Mouse (Mus musculus) heart, postnatal 0 days (tissue): ENCODE data around the gene BC052040. TPM values are rescaled to one million over a fixed set of nuclear protein-coding genes. Genes with fewer than 3 reads are reported as not detected.

Source experiments
- ATAC-seq: fragments of 200-750 bp; cut with Nextera tagmentation; 2 replicates; pipeline ENCODE4 v1.8.0; 2017; ENCODE audit warnings: low read depth, moderate number of reproducible peaks, moderate library complexity; ENCODE audit not compliant: insufficient read depth
- DNase-seq: peaks from one replicate; pipeline ENCODE4 v3.0.0-alpha.2; 2016; ENCODE audit warnings: low spot score
- H3K27ac ChIP-seq: fragments of 300-500 bp; sonication (generic); 2 replicates; pipeline ENCODE4 v1.5.1; 2014; ENCODE audit warnings: low read depth, mild to moderate bottlenecking
- H3K27me3 ChIP-seq: fragments of 300-500 bp; sonication (generic); 2 replicates; pipeline ENCODE4 v1.6.1; 2014; ENCODE audit warnings: low read length, mixed read lengths; ENCODE audit not compliant: control insufficient read depth, insufficient read depth
- H3K36me3 ChIP-seq: fragments of 300-500 bp; sonication (generic); replicated peaks from 2 replicates; pipeline ENCODE4 v1.6.1; 2014; ENCODE audit warnings: low read length, mixed read lengths; ENCODE audit not compliant: control insufficient read depth, insufficient read depth
- H3K4me1 ChIP-seq: fragments of 300-500 bp; sonication (generic); 2 replicates; pipeline ENCODE4 v1.6.1; 2014; ENCODE audit warnings: antibody characterized with exemption; ENCODE audit not compliant: control insufficient read depth, insufficient read depth
- H3K4me2 ChIP-seq: fragments of 300-500 bp; sonication (generic); 2 replicates; pipeline ENCODE4 v1.6.1; 2014; ENCODE audit warnings: low read depth, mild to moderate bottlenecking, low read length, moderate library complexity
- H3K4me3 ChIP-seq: fragments of 300-500 bp; sonication (generic); 2 replicates; pipeline ENCODE4 v1.5.1; 2014; ENCODE audit warnings: low read depth, low read length
- H3K9ac ChIP-seq: fragments of 300-500 bp; sonication (generic); replicated peaks from 2 replicates; pipeline ENCODE4 v1.6.1; 2014; ENCODE audit warnings: low read depth, low read length, mixed read lengths
- H3K9me3 ChIP-seq: fragments of 300-500 bp; sonication (generic); replicated peaks from 2 replicates; pipeline ENCODE4 v1.6.1; 2016; ENCODE audit warnings: low read length; ENCODE audit not compliant: control insufficient read depth
- CTCF ChIP-seq: IDR thresholded peaks from 2 replicates; pipeline ENCODE4 v1.5.1; 2016; ENCODE audit warnings: antibody characterized with exemption, control low read depth, low read depth
- EP300 ChIP-seq: IDR thresholded peaks from 2 replicates; pipeline ENCODE4 v1.6.1; 2016; ENCODE audit warnings: antibody characterized with exemption, low read depth
- WGBS: fragments of 180-500 bp; shearing (Covaris S2); extraction: QIAGEN DNeasy Blood & Tissue Kit; methylation state at CpG from one replicate; pipeline ENCODE4 v1.1.7; 2014; 5-methylcytosine and 5-hydroxymethylcytosine counted together
- polyA plus RNA-seq: library from polyadenylated mRNA; unstranded; fragments of >200 nt; fragmentation: Nextera tagmentation; extraction: Ambion mirVana; gene quantifications from 2 replicates; pipeline ENCODE4 v1.2.1, GENCODE M21; 2015
- total RNA-seq: library from RNA; depleted of rRNA; stranded (reverse); fragments of >200 nt; gene quantifications from 2 replicates; pipeline ENCODE4 v1.2.3, GENCODE M21; 2014; ENCODE audit warnings: low replicate concordance

Gene BC052040
- total and polyA plus RNA-seq, 2 experiments from 2014 or later, result 3.9 to 4.1 TPM

- Histone ChIP-seq H3K27me3 (no peaks in the 10 kb centered on the region), H3K4me3 (no peak overlapping the region), H3K4me2 (no peak overlapping the region), H3K27ac (no peak overlapping the region), H3K36me3 (no peaks in the 10 kb centered on the region), H3K9ac (no peak overlapping the region), H3K9me3 (no peaks in the 10 kb centered on the region), H3K4me1 (0 out of 2 replicates have a peak, but pooled peaks cover 6% of the 10 kb centered on the region)
- DNase-seq (no peak), ATAC-seq (no peak)
- 92% methylated on average over 8 of the region's 8 CpGs for WGBS
- TF ChIP-seq CTCF, result no peak
- TF ChIP-seq EP300, result no peak
Measured at GRCm38 (mm10) chr2:115733017-115733692, 151.6 kb downstream of the BC052040 start.

GRCm38 (mm10) chr2:115734850-115735249 is 153.3 kb downstream of the BC052040 start:
- H3K4me1 ChIP-seq, result 0 out of 2 replicates have a peak, but pooled peaks cover 6% of the 10 kb centered on the region
- DNase-seq (no peak), ATAC-seq (no peak)
- WGBS, result 89% methylated on average over 6 of the region's 6 CpGs
- no peak overlapping the region for H3K4me3 ChIP-seq
- H3K27ac ChIP-seq, result no peak overlapping the region
- H3K9me3 ChIP-seq, result no peaks in the 10 kb centered on the region
- TF ChIP-seq EP300 (no peak), CTCF (no peak)
- no peaks in the 10 kb centered on the region for H3K36me3 ChIP-seq
- H3K9ac ChIP-seq, result no peak overlapping the region
- H3K4me2 ChIP-seq, result no peak overlapping the region
- no peaks in the 10 kb centered on the region for H3K27me3 ChIP-seq

- WGBS, result 81% methylated on average over 3 of the region's 3 CpGs
- Histone ChIP-seq H3K4me3 (no peak overlapping the region), H3K27ac (no peak overlapping the region), H3K36me3 (no peaks in the 10 kb centered on the region), H3K9me3 (no peaks in the 10 kb centered on the region), H3K9ac (no peak overlapping the region), H3K27me3 (no peaks in the 10 kb centered on the region), H3K4me2 (no peak overlapping the region), H3K4me1 (no peaks in the 10 kb centered on the region; the same call in 1 of the 2 replicates)
- DNase-seq (no peak), ATAC-seq (no peak)
- no peak for TF ChIP-seq EP300
- no peak for TF ChIP-seq CTCF
Measured at GRCm38 (mm10) chr2:115736416-115736815, 154.9 kb downstream of the BC052040 start.

GRCm38 (mm10) chr2:115737966-115738365 is 156.4 kb downstream of the BC052040 start:
- Histone ChIP-seq H3K9me3 (no peaks in the 10 kb centered on the region), H3K9ac (no peak overlapping the region), H3K27ac (no peak overlapping the region), H3K4me2 (no peak overlapping the region), H3K4me1 (no peaks in the 10 kb centered on the region; the same call in 1 of the 2 replicates), H3K36me3 (no peaks in the 10 kb centered on the region), H3K27me3 (no peaks in the 10 kb centered on the region), H3K4me3 (no peak overlapping the region)
- TF ChIP-seq CTCF (no peak), EP300 (no peak)
- 83% methylated on average over 2 of the region's 2 CpGs for WGBS
- no peak for ATAC-seq
- DNase-seq, result no peak

- 76% methylated on average over 7 of the region's 7 CpGs for WGBS
- no peak overlapping the region for H3K4me3 ChIP-seq
- no peaks in the 10 kb centered on the region; the same call in 1 of the 2 replicates for H3K4me1 ChIP-seq
- no peak overlapping the region for H3K4me2 ChIP-seq
- H3K27ac ChIP-seq, result no peak overlapping the region
- DNase-seq (no peak), ATAC-seq (no peak)
- H3K27me3 ChIP-seq, result no peaks in the 10 kb centered on the region
- H3K36me3 ChIP-seq, result no peaks in the 10 kb centered on the region
- no peaks in the 10 kb centered on the region for H3K9me3 ChIP-seq
- TF ChIP-seq EP300 (no peak), CTCF (no peak)
- H3K9ac ChIP-seq, result no peak overlapping the region
Measured at GRCm38 (mm10) chr2:115742061-115742460, 160.5 kb downstream of the BC052040 start.

GRCm38 (mm10) chr2:115747639-115748038 is 166.1 kb downstream of the BC052040 start:
- H3K36me3 ChIP-seq, result no peaks in the 10 kb centered on the region
- ATAC-seq (no peak), DNase-seq (no peak)
- H3K27me3 ChIP-seq, result no peaks in the 10 kb centered on the region
- no peak overlapping the region for H3K27ac ChIP-seq
- 99% methylated on average over 3 of the region's 3 CpGs for WGBS
- TF ChIP-seq EP300 (no peak), CTCF (no peak)
- no peaks in the 10 kb centered on the region for H3K4me1 ChIP-seq
- H3K4me2 ChIP-seq, result no peak overlapping the region
- no peak overlapping the region for H3K9ac ChIP-seq
- no peak overlapping the region for H3K4me3 ChIP-seq
- H3K9me3 ChIP-seq, result no peaks in the 10 kb centered on the region
